Mouse (Mus musculus) liver, embryonic 11.5 days (tissue): ENCODE data around the gene 6030445D17Rik. TPM values are rescaled to one million over a fixed set of nuclear protein-coding genes. Genes with fewer than 3 reads are reported as not detected.

ENCODE experiments used
- ATAC-seq: fragments of 200-750 bp; cut with Nextera tagmentation; replicated peaks from 2 replicates; pipeline ENCODE4 v1.8.0; 2017; ENCODE audit warnings: moderate number of reproducible peaks, mild to moderate bottlenecking, moderate TSS enrichment, moderate library complexity; ENCODE audit not compliant: low FRiP score
- DNase-seq: peaks from one replicate; pipeline ENCODE4 v3.0.0-alpha.2; 2017; ENCODE audit warnings: low spot score
- H3K27ac ChIP-seq: fragments of 300-500 bp; sonication (generic); 2 replicates; pipeline ENCODE4 v1.5.1; 2014; ENCODE audit warnings: mild to moderate bottlenecking, low read depth, low read length, control low read depth
- H3K27me3 ChIP-seq: fragments of 300-500 bp; sonication (generic); replicated peaks from 2 replicates; pipeline ENCODE4 v1.6.1; 2014; ENCODE audit warnings: low read length, mixed read lengths; ENCODE audit not compliant: control insufficient read depth, insufficient read depth
- H3K36me3 ChIP-seq: fragments of 300-500 bp; sonication (generic); 2 replicates; pipeline ENCODE4 v1.6.1; 2014; ENCODE audit warnings: mild to moderate bottlenecking, low read length, moderate library complexity, mixed read lengths; ENCODE audit not compliant: control insufficient read depth, insufficient read depth
- H3K4me1 ChIP-seq: fragments of 300-500 bp; sonication (generic); replicated peaks from 2 replicates; pipeline ENCODE4 v1.6.1; 2014; ENCODE audit warnings: low read length, mixed read lengths; ENCODE audit not compliant: control insufficient read depth, insufficient read depth
- H3K4me2 ChIP-seq: fragments of 300-500 bp; sonication (generic); 2 replicates; pipeline ENCODE4 v1.6.1; 2014; ENCODE audit warnings: mild to moderate bottlenecking, control low read depth, moderate library complexity
- H3K4me3 ChIP-seq: fragments of 300-500 bp; sonication (generic); 2 replicates; pipeline ENCODE4 v1.5.1; 2014; ENCODE audit warnings: low read depth, low read length, control low read depth
- H3K9ac ChIP-seq: fragments of 300-500 bp; sonication (generic); 2 replicates; pipeline ENCODE4 v1.6.1; 2014; ENCODE audit warnings: low read depth, low read length, control low read depth
- H3K9me3 ChIP-seq: fragments of 300-500 bp; sonication (generic); 2 replicates; pipeline ENCODE4 v1.6.1; 2016; ENCODE audit warnings: low read length, inconsistent platforms, mixed read lengths; ENCODE audit not compliant: control insufficient read depth
- WGBS: fragments of 180-500 bp; shearing (Covaris S2); extraction: QIAGEN DNeasy Blood & Tissue Kit; methylation state at CpG from one replicate; pipeline ENCODE4 v1.1.7; 2014; 5-methylcytosine and 5-hydroxymethylcytosine counted together
- polyA plus RNA-seq: library from polyadenylated mRNA; unstranded; fragments of >200 nt; fragmentation: Nextera tagmentation; extraction: Ambion mirVana; gene quantifications from 2 replicates; pipeline ENCODE4 v1.2.1, GENCODE M21; 2014

6030445D17Rik gene
- polyA plus RNA-seq, 1 experiment from 2014 or later, result not detected

DNA sequence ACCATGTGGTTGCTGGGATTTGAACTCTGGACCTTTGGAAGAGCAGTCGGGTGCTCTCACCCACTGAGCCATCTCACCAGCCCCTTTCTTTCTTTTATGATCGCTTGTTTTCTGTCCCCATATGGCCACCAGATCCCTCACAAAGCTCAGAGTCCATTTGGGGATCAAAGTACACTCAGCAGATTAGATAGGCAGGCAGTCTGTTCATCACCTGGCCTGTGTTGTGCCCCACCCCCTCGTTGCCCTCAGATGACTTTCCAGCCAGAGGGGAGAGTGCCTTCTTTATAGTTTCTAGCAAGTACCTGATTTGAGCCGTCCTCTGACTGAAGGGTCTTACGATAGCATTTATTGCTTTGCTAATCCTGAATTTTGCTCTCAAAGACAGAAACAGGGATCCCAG lies 9.3 kb upstream of the 6030445D17Rik start:
- 46% methylated on average over 5 of the region's 5 CpGs for WGBS
- Histone ChIP-seq H3K4me1 (peaks cover 4% of the 10 kb centered on the region), H3K27ac (no peak overlapping the region), H3K4me2 (no peak overlapping the region), H3K4me3 (no peak overlapping the region), H3K9ac (no peak overlapping the region), H3K36me3 (no peaks in the 10 kb centered on the region), H3K27me3 (no peaks in the 10 kb centered on the region), H3K9me3 (no peaks in the 10 kb centered on the region)
- no peak for DNase-seq
- no peak for ATAC-seq

- peaks cover 4% of the 10 kb centered on the region for H3K4me1 ChIP-seq
- H3K9ac ChIP-seq, result 0 out of 2 replicates have a peak overlapping the region, but pooled peaks have one; percentile 32
- 5% methylated on average over 10 of the region's 10 CpGs for WGBS
- H3K36me3 ChIP-seq, result no peaks in the 10 kb centered on the region
- no peak overlapping the region for H3K27ac ChIP-seq
- DNase-seq, result peak; percentile 70
- ATAC-seq, result no peak
- peak overlapping the region; percentile 22 for H3K4me3 ChIP-seq
- H3K9me3 ChIP-seq, result no peaks in the 10 kb centered on the region
- no peaks in the 10 kb centered on the region for H3K27me3 ChIP-seq
- peak overlapping the region; percentile 61 for H3K4me2 ChIP-seq
Measured at GRCm38 (mm10) chr4:136454850-136455260, 7.2 kb upstream of the 6030445D17Rik start.

GRCm38 (mm10) chr4:136456516-136457218 lies 5.4 kb upstream of the 6030445D17Rik start:
- H3K4me2 ChIP-seq, result no peak overlapping the region
- no peak overlapping the region for H3K4me3 ChIP-seq
- H3K9ac ChIP-seq, result no peak overlapping the region
- ATAC-seq (no peak), DNase-seq (no peak)
- peaks cover 2% of the 10 kb centered on the region for H3K4me1 ChIP-seq
- no peak overlapping the region for H3K27ac ChIP-seq
- no peaks in the 10 kb centered on the region for H3K36me3 ChIP-seq
- peaks cover 1% of the 10 kb centered on the region; the same call in 1 of the 2 replicates for H3K27me3 ChIP-seq
- no peaks in the 10 kb centered on the region for H3K9me3 ChIP-seq
- 80% methylated on average over 6 of the region's 6 CpGs for WGBS

GRCm38 (mm10) chr4:136458276-136458675 lies 3.8 kb upstream of the 6030445D17Rik start:
- ATAC-seq (no peak), DNase-seq (no peak)
- Histone ChIP-seq H3K27ac (no peak overlapping the region), H3K36me3 (no peaks in the 10 kb centered on the region), H3K4me2 (no peak overlapping the region), H3K9ac (no peak overlapping the region), H3K4me1 (peaks cover 7% of the 10 kb centered on the region), H3K9me3 (no peaks in the 10 kb centered on the region), H3K4me3 (no peak overlapping the region), H3K27me3 (peaks cover 8% of the 10 kb centered on the region)
- WGBS, result 86% methylated on average over 7 of the region's 7 CpGs

- DNase-seq, result no peak
- Histone ChIP-seq H3K4me2 (no peak overlapping the region), H3K4me1 (peaks cover 12% of the 10 kb centered on the region), H3K27me3 (peaks cover 17% of the 10 kb centered on the region), H3K36me3 (no peaks in the 10 kb centered on the region), H3K9me3 (no peaks in the 10 kb centered on the region), H3K27ac (no peak overlapping the region), H3K9ac (no peak overlapping the region), H3K4me3 (no peak overlapping the region)
- 83% methylated on average over 12 of the region's 12 CpGs for WGBS
- ATAC-seq, result no peak
Measured at GRCm38 (mm10) chr4:136459210-136459609, 2.8 kb upstream of the 6030445D17Rik start.

GRCm38 (mm10) chr4:136461206-136461605 lies 844 bp upstream of the 6030445D17Rik start:
- H3K36me3 ChIP-seq, result no peaks in the 10 kb centered on the region
- DNase-seq (no peak), ATAC-seq (no peak)
- H3K4me2 ChIP-seq, result no peak overlapping the region; the same call in 1 of the 2 replicates
- H3K9me3 ChIP-seq, result no peaks in the 10 kb centered on the region
- WGBS, result 48% methylated on average over 4 of the region's 4 CpGs
- peaks cover 22% of the 10 kb centered on the region for H3K27me3 ChIP-seq
- no peak overlapping the region for H3K4me3 ChIP-seq
- H3K4me1 ChIP-seq, result peaks cover 12% of the 10 kb centered on the region
- H3K9ac ChIP-seq, result no peak overlapping the region
- H3K27ac ChIP-seq, result no peak overlapping the region

- H3K36me3 ChIP-seq, result no peaks in the 10 kb centered on the region
- no peak for DNase-seq
- no peaks in the 10 kb centered on the region for H3K9me3 ChIP-seq
- peaks cover 12% of the 10 kb centered on the region for H3K4me1 ChIP-seq
- H3K27me3 ChIP-seq, result peaks cover 22% of the 10 kb centered on the region
- ATAC-seq, result no peak
- peak overlapping the region; percentile 89 for H3K4me2 ChIP-seq
- H3K9ac ChIP-seq, result peak overlapping the region; percentile 65; the same call in 1 of the 2 replicates
- peak overlapping the region; percentile 70 for H3K4me3 ChIP-seq
- 25% methylated on average over 6 of the region's 6 CpGs for WGBS
- H3K27ac ChIP-seq, result no peak overlapping the region
Measured at GRCm38 (mm10) chr4:136461761-136462085, 327 bp upstream of the 6030445D17Rik start.

GRCm38 (mm10) chr4:136462839-136463178 lies 759 bp downstream of the 6030445D17Rik start:
- Histone ChIP-seq H3K9ac (peak overlapping the region; percentile 65; the same call in 1 of the 2 replicates), H3K9me3 (no peaks in the 10 kb centered on the region), H3K4me2 (peak overlapping the region; percentile 89), H3K36me3 (no peaks in the 10 kb centered on the region), H3K27me3 (peaks cover 22% of the 10 kb centered on the region), H3K27ac (no peak overlapping the region), H3K4me3 (peak overlapping the region; percentile 70), H3K4me1 (peaks cover 12% of the 10 kb centered on the region)
- DNase-seq, result no peak
- 1% methylated on average over 8 of the region's 8 CpGs for WGBS
- ATAC-seq, result peak; percentile 29; the same call in 1 of the 2 replicates

DNA sequence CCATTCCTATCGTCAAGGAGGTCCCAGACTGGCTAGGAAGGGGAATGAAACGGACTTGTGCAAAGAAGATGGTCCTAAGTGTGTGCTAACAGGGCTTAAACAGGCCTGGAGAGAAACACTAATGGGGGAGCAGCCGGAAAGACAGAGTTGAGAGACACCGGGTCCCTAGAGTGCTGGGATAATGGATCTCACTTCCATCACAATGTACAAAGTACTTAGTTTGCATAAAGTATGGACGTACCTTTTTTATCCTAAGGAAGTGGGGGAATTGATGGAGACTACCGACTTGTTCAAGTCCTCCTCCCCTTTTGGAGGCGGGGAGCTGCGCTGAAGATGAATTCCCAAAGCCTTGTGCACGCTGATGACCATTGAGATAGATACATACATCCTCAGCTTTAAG lies 1.4 kb downstream of the 6030445D17Rik start:
- ATAC-seq, result no peak
- no peak overlapping the region for H3K27ac ChIP-seq
- peak overlapping the region; percentile 89 for H3K4me2 ChIP-seq
- peaks cover 14% of the 10 kb centered on the region for H3K4me1 ChIP-seq
- no peak overlapping the region for H3K9ac ChIP-seq
- peaks cover 22% of the 10 kb centered on the region for H3K27me3 ChIP-seq
- WGBS, result 35% methylated on average over 9 of the region's 9 CpGs
- DNase-seq, result no peak
- peak overlapping the region; percentile 70; the same call in 1 of the 2 replicates for H3K4me3 ChIP-seq
- H3K36me3 ChIP-seq, result no peaks in the 10 kb centered on the region
- no peaks in the 10 kb centered on the region for H3K9me3 ChIP-seq
